Mouse (Mus musculus): Measurements from ENCODE around the gene Rnf152. TPM values are rescaled to one million over a fixed set of nuclear protein-coding genes. Genes with fewer than 3 reads are reported as not detected.
A peak's percentile ranks its signal among the peaks of the same experiment; 100 is the strongest.

Gene Rnf152
- polyA plus RNA-seq, 1 experiment from 2014 or later, result 24.2 TPM

GRCm38 (mm10) chr1:105257199-105257598 lies 99.3 kb downstream of the Rnf152 start:
- H3K4me1 ChIP-seq (ENCODE audit: control insufficient read depth, insufficient read depth, low read depth, low read length), result no peaks in the 10 kb centered on the region
- no peak overlapping the region for H3K27ac ChIP-seq (ENCODE audit: low read depth, low read length)
- H3K36me3 ChIP-seq (ENCODE audit: control insufficient read depth, insufficient read depth, low read length), result no peaks in the 10 kb centered on the region
- H3K9me3 ChIP-seq (ENCODE audit: control insufficient read depth, low read length), result no peaks in the 10 kb centered on the region
- 82% methylated on average over 3 of the region's 3 CpGs for WGBS
- ATAC-seq, result no peak
- no peaks in the 10 kb centered on the region for H3K27me3 ChIP-seq (replicated peaks; ENCODE audit: control insufficient read depth, insufficient read depth, low read length)
- no peak overlapping the region for H3K9ac ChIP-seq (ENCODE audit: low read depth, low read length)
- H3K4me3 ChIP-seq (ENCODE audit: low read length), result no peak overlapping the region
- H3K4me2 ChIP-seq (ENCODE audit: low read length), result no peak overlapping the region

GRCm38 (mm10) chr1:105249190-105249589 lies 107.3 kb downstream of the Rnf152 start:
- Histone ChIP-seq H3K9me3 (ENCODE audit: control insufficient read depth, low read length) (peaks cover 4% of the 10 kb centered on the region; the same call in 1 of the 2 replicates), H3K4me3 (ENCODE audit: low read length) (no peak overlapping the region), H3K36me3 (ENCODE audit: control insufficient read depth, insufficient read depth, low read length) (no peaks in the 10 kb centered on the region), H3K27me3 (replicated peaks; ENCODE audit: control insufficient read depth, insufficient read depth, low read length) (no peaks in the 10 kb centered on the region), H3K4me2 (ENCODE audit: low read length) (no peak overlapping the region), H3K27ac (ENCODE audit: low read depth, low read length) (no peak overlapping the region), H3K4me1 (ENCODE audit: control insufficient read depth, insufficient read depth, low read depth, low read length) (no peaks in the 10 kb centered on the region), H3K9ac (ENCODE audit: low read depth, low read length) (no peak overlapping the region)
- 96% methylated on average over 3 of the region's 3 CpGs for WGBS
- ATAC-seq, result no peak

DNA sequence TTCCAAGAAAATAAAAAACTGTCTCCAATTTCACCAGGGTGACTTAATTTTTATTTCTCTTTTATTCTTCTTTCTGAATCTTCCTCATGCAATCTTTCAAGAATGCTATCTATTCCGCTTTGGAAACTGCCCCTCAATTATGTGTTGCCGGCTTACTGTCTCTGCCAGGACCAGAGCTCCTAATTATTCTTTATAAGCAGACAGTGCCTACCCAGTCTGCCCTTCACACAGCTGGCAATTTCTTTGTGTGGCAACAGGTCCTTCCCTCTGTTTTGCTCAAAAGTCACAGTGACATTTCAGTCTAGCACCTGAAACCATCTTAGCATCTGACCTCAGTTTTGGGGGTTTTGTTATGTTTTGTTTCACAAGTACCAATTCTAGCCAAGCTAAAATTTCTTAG lies 109.9 kb downstream of the Rnf152 start:
- Histone ChIP-seq H3K4me2 (ENCODE audit: low read length) (no peak overlapping the region), H3K4me3 (ENCODE audit: low read length) (no peak overlapping the region), H3K27me3 (replicated peaks; ENCODE audit: control insufficient read depth, insufficient read depth, low read length) (no peaks in the 10 kb centered on the region), H3K9ac (ENCODE audit: low read depth, low read length) (no peak overlapping the region), H3K36me3 (ENCODE audit: control insufficient read depth, insufficient read depth, low read length) (no peaks in the 10 kb centered on the region), H3K4me1 (ENCODE audit: control insufficient read depth, insufficient read depth, low read depth, low read length) (no peaks in the 10 kb centered on the region), H3K9me3 (ENCODE audit: control insufficient read depth, low read length) (peaks cover 4% of the 10 kb centered on the region; the same call in 1 of the 2 replicates), H3K27ac (ENCODE audit: low read depth, low read length) (no peak overlapping the region)
- ATAC-seq, result no peak
- 33% methylated on average over 2 of the region's 2 CpGs for WGBS

DNA sequence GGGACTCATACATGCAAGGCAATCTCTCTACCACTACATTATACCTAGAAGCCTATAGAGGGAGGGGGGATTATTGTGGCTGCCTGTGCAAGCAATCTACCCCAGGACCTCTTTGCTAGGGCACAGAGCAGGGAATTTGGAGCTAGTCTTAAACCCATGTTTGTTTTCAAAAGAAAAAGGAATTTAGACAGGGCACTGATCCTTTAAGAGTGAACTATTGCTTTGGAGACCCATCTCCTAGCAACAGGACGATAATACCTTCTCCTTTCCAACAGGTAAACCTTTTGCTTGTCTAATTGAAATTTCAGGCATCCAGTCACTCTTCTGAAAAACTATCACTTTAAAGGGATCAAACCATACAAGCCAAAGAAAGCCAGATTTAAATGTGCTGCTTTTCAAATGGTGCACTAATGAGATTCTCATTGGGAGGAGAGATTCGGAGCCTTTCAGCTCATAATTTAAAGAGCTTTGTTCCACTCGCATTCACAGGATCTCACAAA lies 110.4 kb downstream of the Rnf152 start:
- ATAC-seq, result peak; percentile 48
- H3K9ac ChIP-seq (ENCODE audit: low read depth, low read length), result no peak overlapping the region
- WGBS, result 19% methylated on average over 3 of the region's 3 CpGs
- no peak overlapping the region for H3K27ac ChIP-seq (ENCODE audit: low read depth, low read length)
- no peak overlapping the region for H3K4me2 ChIP-seq (ENCODE audit: low read length)
- H3K4me3 ChIP-seq (ENCODE audit: low read length), result no peak overlapping the region
- no peaks in the 10 kb centered on the region for H3K27me3 ChIP-seq (replicated peaks; ENCODE audit: control insufficient read depth, insufficient read depth, low read length)
- H3K4me1 ChIP-seq (ENCODE audit: control insufficient read depth, insufficient read depth, low read depth, low read length), result no peaks in the 10 kb centered on the region
- no peaks in the 10 kb centered on the region; the same call in 1 of the 2 replicates for H3K9me3 ChIP-seq (ENCODE audit: control insufficient read depth, low read length)
- no peaks in the 10 kb centered on the region for H3K36me3 ChIP-seq (ENCODE audit: control insufficient read depth, insufficient read depth, low read length)

- no peak overlapping the region for H3K4me3 ChIP-seq (ENCODE audit: low read length)
- no peaks in the 10 kb centered on the region for H3K4me1 ChIP-seq (ENCODE audit: control insufficient read depth, insufficient read depth, low read depth, low read length)
- no peaks in the 10 kb centered on the region for H3K36me3 ChIP-seq (ENCODE audit: control insufficient read depth, insufficient read depth, low read length)
- H3K9me3 ChIP-seq (ENCODE audit: control insufficient read depth, low read length), result no peaks in the 10 kb centered on the region
- no peak overlapping the region for H3K9ac ChIP-seq (ENCODE audit: low read depth, low read length)
- no peak overlapping the region for H3K27ac ChIP-seq (ENCODE audit: low read depth, low read length)
- H3K4me2 ChIP-seq (ENCODE audit: low read length), result no peak overlapping the region
- H3K27me3 ChIP-seq (replicated peaks; ENCODE audit: control insufficient read depth, insufficient read depth, low read length), result no peaks in the 10 kb centered on the region
- ATAC-seq, result no peak; the same call in 1 of the 2 replicates
- WGBS, result 46% methylated on average over 6 of the region's 6 CpGs
Observed at GRCm38 (mm10) chr1:105243359-105244142, 113.0 kb downstream of the Rnf152 start.

DNA sequence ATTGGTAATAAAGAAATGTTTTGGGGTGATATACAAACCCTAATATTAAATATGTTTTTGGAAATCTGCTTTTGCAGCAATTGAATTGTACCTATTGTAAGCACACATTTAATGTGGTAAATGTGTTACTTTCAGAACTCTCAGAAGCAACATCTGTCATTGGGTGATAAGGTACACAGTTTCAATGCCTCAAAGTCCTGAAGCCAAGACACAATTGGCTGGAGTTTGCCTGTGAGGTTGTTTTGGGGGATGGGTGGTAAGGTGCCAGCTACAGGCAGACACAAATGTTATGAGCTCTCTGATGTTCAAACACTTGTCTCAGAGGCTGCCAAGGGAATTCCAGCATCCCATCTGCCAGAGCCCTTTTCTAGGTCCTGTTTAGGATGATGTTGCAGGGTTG lies 116.3 kb downstream of the Rnf152 start:
- no peaks in the 10 kb centered on the region for H3K27me3 ChIP-seq (replicated peaks; ENCODE audit: control insufficient read depth, insufficient read depth, low read length)
- no peak overlapping the region for H3K4me3 ChIP-seq (ENCODE audit: low read length)
- no peak overlapping the region for H3K4me2 ChIP-seq (ENCODE audit: low read length)
- H3K9me3 ChIP-seq (ENCODE audit: control insufficient read depth, low read length), result no peaks in the 10 kb centered on the region
- no peaks in the 10 kb centered on the region for H3K36me3 ChIP-seq (ENCODE audit: control insufficient read depth, insufficient read depth, low read length)
- no peak overlapping the region for H3K27ac ChIP-seq (ENCODE audit: low read depth, low read length)
- no peak overlapping the region for H3K9ac ChIP-seq (ENCODE audit: low read depth, low read length)
- no peaks in the 10 kb centered on the region for H3K4me1 ChIP-seq (ENCODE audit: control insufficient read depth, insufficient read depth, low read depth, low read length)
- ATAC-seq, result no peak

All from hindbrain, embryonic 16.5 days (tissue).